Mouse (Mus musculus) cortical plate, adult 2 months (tissue): ENCODE results near the gene Cacna2d1. TPM values are rescaled to one million over a fixed set of nuclear protein-coding genes. Genes with fewer than 3 reads are reported as not detected.

Experiments
- H3K27ac ChIP-seq: fragments of 200-500 bp; 2 replicates; pipeline ENCODE4 v1.5.1; 2012; ENCODE audit warnings: low read length, control low read depth, inconsistent platforms; ENCODE audit not compliant: insufficient read depth
- H3K4me1 ChIP-seq: fragments of 200-500 bp; 2 replicates; pipeline ENCODE4 v1.6.1; 2011; ENCODE audit warnings: low read length; ENCODE audit not compliant: control insufficient read depth, insufficient read depth
- H3K4me3 ChIP-seq: fragments of 200-500 bp; 2 replicates; pipeline ENCODE4 v1.5.1; 2011; ENCODE audit warnings: mild to moderate bottlenecking, low read length, control low read depth; ENCODE audit not compliant: insufficient read depth
- CTCF ChIP-seq: fragments of 200-500 bp; IDR thresholded peaks from 2 replicates; pipeline ENCODE4 v1.5.1; 2011; ENCODE audit warnings: mild to moderate bottlenecking, control low read depth, low read length; ENCODE audit not compliant: insufficient read depth; ENCODE audit errors: extremely low read depth
- POLR2A ChIP-seq: fragments of 200-500 bp; IDR thresholded peaks from 2 replicates; pipeline ENCODE4 v1.6.1; 2011; ENCODE audit warnings: mild to moderate bottlenecking, low read length, control low read depth; ENCODE audit not compliant: insufficient read depth; ENCODE audit errors: extremely low read depth
- polyA plus RNA-seq: library from polyadenylated mRNA; depleted of rRNA; stranded (reverse); fragments of >200 nt; gene quantifications from 2 replicates; pipeline ENCODE4 v1.2.3, GENCODE M21; 2012

Gene Cacna2d1
- polyA plus RNA-seq, 1 experiment: 77.3 TPM

GRCm38 (mm10) chr5:15974652-15975051 lies 40.2 kb downstream of the Cacna2d1 start:
- Histone ChIP-seq H3K27ac (no peak overlapping the region), H3K4me3 (no peak overlapping the region), H3K4me1 (peaks cover 3% of the 10 kb centered on the region; the same call in 1 of the 2 replicates)
- TF ChIP-seq CTCF (no peak), POLR2A (no peak)

GRCm38 (mm10) chr5:15979225-15979624 lies 44.7 kb downstream of the Cacna2d1 start:
- Histone ChIP-seq H3K4me3 (no peak overlapping the region), H3K27ac (no peak overlapping the region), H3K4me1 (peaks cover 1% of the 10 kb centered on the region; the same call in 1 of the 2 replicates)
- TF ChIP-seq CTCF: no peak
- no peak for TF ChIP-seq POLR2A

GRCm38 (mm10) chr5:15982573-15982972 lies 48.1 kb downstream of the Cacna2d1 start:
- TF ChIP-seq POLR2A: no peak
- no peak for TF ChIP-seq CTCF
- Histone ChIP-seq H3K4me3 (no peak overlapping the region), H3K27ac (no peak overlapping the region), H3K4me1 (no peaks in the 10 kb centered on the region; the same call in 1 of the 2 replicates)

GRCm38 (mm10) chr5:15983354-15983753 lies 48.9 kb downstream of the Cacna2d1 start:
- Histone ChIP-seq H3K4me1 (no peaks in the 10 kb centered on the region; the same call in 1 of the 2 replicates), H3K27ac (no peak overlapping the region), H3K4me3 (no peak overlapping the region)
- TF ChIP-seq POLR2A (no peak), CTCF (no peak)

DNA sequence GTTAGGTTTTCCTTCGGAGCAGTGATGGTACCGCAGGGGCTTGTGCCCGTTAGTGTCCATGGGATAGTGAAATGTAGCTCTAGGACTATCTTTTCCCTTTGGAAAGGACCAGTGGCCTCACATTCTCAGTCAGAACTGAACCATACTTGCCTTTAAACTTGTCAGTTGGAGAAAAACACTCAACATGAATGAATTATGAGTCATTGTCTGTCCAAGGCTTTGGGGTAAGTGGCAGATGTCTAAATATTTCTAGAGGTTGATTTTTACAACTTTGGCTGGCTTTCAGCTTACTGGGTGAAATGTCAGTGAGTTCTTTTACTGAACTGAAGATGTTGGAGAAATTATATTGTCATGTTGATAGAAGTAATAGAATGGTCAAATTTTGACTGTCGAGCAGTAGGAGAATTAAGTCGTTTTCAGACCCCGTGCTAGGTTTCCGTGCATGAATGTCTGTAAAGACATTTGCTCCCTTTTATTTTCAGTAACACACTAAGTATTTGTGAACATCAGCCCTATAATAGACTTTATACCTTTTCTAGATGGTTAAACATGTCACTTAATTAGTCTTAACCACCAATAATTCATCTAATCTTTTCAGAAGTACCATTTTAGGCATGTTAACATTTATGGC lies 50.9 kb downstream of the Cacna2d1 start:
- no peaks in the 10 kb centered on the region; the same call in 1 of the 2 replicates for H3K4me1 ChIP-seq
- no peak for TF ChIP-seq CTCF
- TF ChIP-seq POLR2A: no peak
- H3K27ac ChIP-seq: no peak overlapping the region
- H3K4me3 ChIP-seq: no peak overlapping the region

DNA sequence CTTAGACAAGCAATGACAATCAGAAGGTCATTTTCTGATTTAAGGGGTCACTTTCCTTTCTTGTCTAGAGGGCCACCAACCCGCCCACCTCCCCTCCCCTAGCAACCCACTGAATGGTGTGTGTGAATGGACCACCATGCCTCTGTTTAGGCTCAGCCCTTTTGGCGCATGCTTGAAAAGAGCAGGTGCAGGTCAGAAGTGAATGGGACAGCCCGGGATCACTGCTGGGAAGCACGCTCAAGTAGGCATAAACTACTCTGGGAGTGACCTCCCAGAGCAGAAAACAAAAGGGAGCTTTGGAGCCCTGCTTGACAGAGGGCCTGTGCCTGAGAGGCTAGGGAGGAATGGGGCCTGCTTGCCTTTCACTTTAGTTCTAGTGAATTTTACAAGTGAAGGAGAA lies 51.4 kb downstream of the Cacna2d1 start:
- H3K27ac ChIP-seq: no peak overlapping the region
- TF ChIP-seq CTCF: no peak
- H3K4me1 ChIP-seq: no peaks in the 10 kb centered on the region; the same call in 1 of the 2 replicates
- no peak overlapping the region for H3K4me3 ChIP-seq

GRCm38 (mm10) chr5:15991428-15992139 lies 57.1 kb downstream of the Cacna2d1 start:
- Histone ChIP-seq H3K4me3 (no peak overlapping the region), H3K4me1 (no peaks in the 10 kb centered on the region), H3K27ac (no peak overlapping the region)
- no peak for TF ChIP-seq POLR2A
- TF ChIP-seq CTCF: no peak

DNA sequence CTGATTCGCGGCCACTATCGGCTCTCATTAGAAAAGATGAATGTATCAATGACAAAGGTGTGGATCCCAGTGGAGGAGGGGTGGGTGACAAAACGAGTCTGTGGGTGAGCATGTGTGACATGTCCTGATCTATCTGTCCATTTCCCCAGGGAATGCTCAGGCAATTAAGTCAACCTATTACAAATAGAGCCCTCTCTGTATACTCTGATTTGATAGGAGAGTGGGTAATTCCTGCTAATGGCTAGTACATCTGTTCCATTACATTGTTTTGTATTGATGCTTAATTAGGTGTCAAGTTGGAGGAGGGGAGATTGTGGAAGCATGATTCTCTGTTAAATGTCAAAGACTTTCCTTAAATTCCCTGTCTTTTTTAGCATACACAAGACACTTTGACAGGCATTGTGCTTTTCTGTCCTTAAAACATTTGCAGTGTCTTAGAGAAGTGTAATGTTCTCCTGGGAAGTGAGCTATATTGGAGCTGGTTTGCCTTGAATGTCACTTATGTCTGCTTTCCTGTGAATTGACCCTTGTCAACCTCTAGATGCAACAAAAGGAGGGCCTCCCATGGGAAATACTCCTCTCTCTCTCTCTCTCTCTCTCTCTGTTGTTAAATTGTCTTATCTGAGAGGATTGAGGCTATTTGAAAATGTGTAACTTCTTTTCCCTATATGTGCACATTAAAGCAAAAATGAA lies 58.9 kb downstream of the Cacna2d1 start:
- TF ChIP-seq CTCF (no peak), POLR2A (no peak)
- H3K4me3 ChIP-seq: no peak overlapping the region
- H3K4me1 ChIP-seq: no peaks in the 10 kb centered on the region
- no peak overlapping the region for H3K27ac ChIP-seq

DNA sequence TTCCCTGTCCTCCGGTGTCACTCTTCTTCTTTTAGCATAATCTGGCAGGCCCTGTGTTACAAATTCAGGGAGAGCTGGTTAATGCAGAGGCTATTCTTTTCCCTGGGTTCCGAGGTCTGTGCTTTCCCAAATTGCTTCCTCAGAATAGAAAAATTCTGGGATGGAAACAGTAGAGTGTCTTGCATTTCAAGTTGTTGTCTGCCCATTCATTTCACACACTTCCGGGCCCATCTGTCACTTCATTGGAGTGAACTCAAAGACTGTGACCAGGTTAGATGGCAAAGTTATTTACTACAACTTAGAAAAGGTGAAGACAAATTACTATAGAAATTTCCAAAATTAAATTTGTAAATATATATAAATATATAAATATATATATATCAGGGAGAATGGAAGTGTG lies 62.7 kb downstream of the Cacna2d1 start:
- Histone ChIP-seq H3K27ac (no peak overlapping the region), H3K4me3 (no peak overlapping the region), H3K4me1 (peaks cover 1% of the 10 kb centered on the region)
- TF ChIP-seq POLR2A: no peak
- TF ChIP-seq CTCF: no peak

DNA sequence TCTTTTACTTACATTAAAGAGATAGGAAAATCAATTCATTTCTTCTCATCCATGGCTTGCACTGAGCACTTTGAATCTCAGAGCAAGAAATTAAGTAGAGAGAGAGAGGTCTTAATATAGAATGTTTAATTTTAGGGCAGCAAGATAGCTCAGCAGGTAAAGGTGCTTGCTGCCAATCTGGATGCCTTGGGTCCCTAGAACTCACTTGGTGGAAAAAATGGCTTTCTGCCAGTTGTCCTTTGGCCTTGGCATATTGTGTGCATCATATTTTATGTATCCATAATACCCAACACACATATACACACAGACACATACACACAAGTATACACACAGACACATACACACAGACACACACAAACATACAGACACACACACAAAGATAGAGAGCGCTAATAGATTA lies 63.3 kb downstream of the Cacna2d1 start:
- peaks cover 3% of the 10 kb centered on the region for H3K4me1 ChIP-seq
- H3K4me3 ChIP-seq: no peak overlapping the region
- TF ChIP-seq POLR2A (no peak), CTCF (no peak)
- H3K27ac ChIP-seq: no peak overlapping the region
